Mouse (Mus musculus): ENCODE measurements at regions not wholly inside any gene's neighbourhood (a gene's known extent, or its start where the extent isn't known, plus 50 kb on each side); places are given as distances from the start of the nearest gene placed in this dataset.

- DNase-seq: no peak
These were observed 56.9 kb upstream of the Cited2 start for GRCm38 (mm10) chr10:17666089-17666488.

- no peak for DNase-seq
These were observed 53.6 kb upstream of the Cited2 start for GRCm38 (mm10) chr10:17669401-17669800.

Measured in thymus, postnatal 14 days (tissue).